Mouse (Mus musculus) neural tube, embryonic 11.5 days (tissue): ENCODE measurements around the gene Hist1h4c. TPM values are rescaled to one million over a fixed set of nuclear protein-coding genes. Genes with fewer than 3 reads are reported as not detected.

Source experiments
- microRNA-seq: library from miRNA; unstranded; fragments of <30 nt; microRNA quantifications from one replicate; pipeline ENCODE4, GENCODE M21; 2016
- polyA plus RNA-seq: library from polyadenylated mRNA; unstranded; fragments of >200 nt; fragmentation: Nextera tagmentation; extraction: Ambion mirVana; gene quantifications from 2 replicates; pipeline ENCODE4 v1.2.1, GENCODE M21; 2014

Hist1h4c gene
- polyA plus RNA-seq, 1 experiment from 2014 or later: 5.2 TPM

Small RNA genes within 50 kb of the gene (microRNA-seq; reads per million reads assigned to microRNA genes)
- gene Gm44314 (not detected), gene Gm44350 (not detected)

Other genes starting within 250 kb of the Hist1h4c start
- 0.16 TPM in 1 of 2 replicates, not detected in the other for gene Btn1a1, start 232.6 kb downstream of the Hist1h4c start, polyA plus RNA-seq
- gene Btn2a2, start 209.6 kb downstream of the Hist1h4c start, polyA plus RNA-seq: 0.65 and 0.81 TPM in 2 replicates
- 3.4 and 6.8 TPM in 2 replicates for gene Hist1h4h, start 167.4 kb downstream of the Hist1h4c start, polyA plus RNA-seq
- gene Hist1h2af, start 164.5 kb downstream of the Hist1h4c start, polyA plus RNA-seq: 1.6 and 2.1 TPM in 2 replicates
- gene Hist1h3g, start 163.0 kb downstream of the Hist1h4c start, polyA plus RNA-seq: 3.3 and 4.3 TPM in 2 replicates
- gene Hist1h2bh, start 155.1 kb downstream of the Hist1h4c start, polyA plus RNA-seq: 0.82 and 1.3 TPM in 2 replicates
- 0.51 and 1.4 TPM in 2 replicates for gene Hist1h3f, start 154.4 kb downstream of the Hist1h4c start, polyA plus RNA-seq
- 0.94 and 1.5 TPM in 2 replicates for gene Hist1h4f, start 146.8 kb downstream of the Hist1h4c start, polyA plus RNA-seq
- gene Hist1h1d, start 145.2 kb downstream of the Hist1h4c start, polyA plus RNA-seq: 0.58 TPM in 2 replicates
- gene Hist1h3e, start 136.1 kb downstream of the Hist1h4c start, polyA plus RNA-seq: 6.4 and 6.9 TPM in 2 replicates
- gene Hist1h2ae, start 127.2 kb downstream of the Hist1h4c start, polyA plus RNA-seq: 61.5 and 64.3 TPM in 2 replicates
- 6.9 and 10.2 TPM in 2 replicates for gene Hist1h2bg, start 127.1 kb downstream of the Hist1h4c start, polyA plus RNA-seq
- gene Hist1h2bf, start 124.3 kb downstream of the Hist1h4c start, polyA plus RNA-seq: 3.4 and 4.1 TPM in 2 replicates
- gene Hist1h2ad, start 124.1 kb downstream of the Hist1h4c start, polyA plus RNA-seq: 0.90 and 4.0 TPM in 2 replicates
- gene Hist1h3d, start 122.7 kb downstream of the Hist1h4c start, polyA plus RNA-seq: 8.1 and 10.4 TPM in 2 replicates
- gene Hist1h4d, start 116.9 kb downstream of the Hist1h4c start, polyA plus RNA-seq: 89.4 and 91.9 TPM in 2 replicates
- 1.7 and 1.8 TPM in 2 replicates for gene Hist1h2be, start 77.3 kb downstream of the Hist1h4c start, polyA plus RNA-seq
- 16.3 and 18.2 TPM in 2 replicates for gene Hist1h1e, start 75.9 kb downstream of the Hist1h4c start, polyA plus RNA-seq
- gene Hist1h2ac, start 14.5 kb downstream of the Hist1h4c start, polyA plus RNA-seq: 0.92 and 0.97 TPM in 2 replicates
- 21.3 and 22.2 TPM in 2 replicates for gene Hist1h2bc, start 14.3 kb downstream of the Hist1h4c start, polyA plus RNA-seq
- gene Hist1h1t, start 2.6 kb downstream of the Hist1h4c start, polyA plus RNA-seq: not detected in 2 replicates
- gene Hfe, start 12.4 kb upstream of the Hist1h4c start, polyA plus RNA-seq: 3.2 and 3.3 TPM in 2 replicates
- gene Hist1h1c, start 40.4 kb upstream of the Hist1h4c start, polyA plus RNA-seq: 12.2 and 15.3 TPM in 2 replicates
- gene Hist1h3c, start 47.1 kb upstream of the Hist1h4c start, polyA plus RNA-seq: 8.3 and 10.6 TPM in 2 replicates
- 2.4 and 2.9 TPM in 2 replicates for gene Hist1h2bb, start 48.3 kb upstream of the Hist1h4c start, polyA plus RNA-seq
- gene Hist1h2ab, start 52.7 kb upstream of the Hist1h4c start, polyA plus RNA-seq: 33.1 and 47.3 TPM in 2 replicates
- gene Hist1h3b, start 53.8 kb upstream of the Hist1h4c start, polyA plus RNA-seq: 6.2 and 8.4 TPM in 2 replicates
- 4.3 and 9.0 TPM in 2 replicates for gene Hist1h4b, start 58.6 kb upstream of the Hist1h4c start, polyA plus RNA-seq
- gene Hist1h4a, start 62.8 kb upstream of the Hist1h4c start, polyA plus RNA-seq: not detected in 2 replicates
- gene Hist1h3a, start 63.9 kb upstream of the Hist1h4c start, polyA plus RNA-seq: 2.3 and 4.3 TPM in 2 replicates
- gene Hist1h1a, start 65.2 kb upstream of the Hist1h4c start, polyA plus RNA-seq: 1.1 and 3.6 TPM in 2 replicates
- not detected in 2 replicates for gene Trim38, start 71.5 kb upstream of the Hist1h4c start, polyA plus RNA-seq
- gene Slc17a2, start 108.5 kb upstream of the Hist1h4c start, polyA plus RNA-seq: not detected in 2 replicates
- gene Slc17a3, start 141.0 kb upstream of the Hist1h4c start, polyA plus RNA-seq: not detected in 2 replicates
- gene Slc17a1, start 169.3 kb upstream of the Hist1h4c start, polyA plus RNA-seq: not detected in 2 replicates
- gene Slc17a4, start 216.6 kb upstream of the Hist1h4c start, polyA plus RNA-seq: 0.49 and 0.64 TPM in 2 replicates
- not detected in 2 replicates for gene Hist1h2ba, start 235.7 kb upstream of the Hist1h4c start, polyA plus RNA-seq
- gene Hist1h2aa, start 236.0 kb upstream of the Hist1h4c start, polyA plus RNA-seq: not detected in 2 replicates